Mouse (Mus musculus) forebrain, postnatal 0 days (tissue): ENCODE data around the gene Safb. TPM values are rescaled to one million over a fixed set of nuclear protein-coding genes. Genes with fewer than 3 reads are reported as not detected.

Source experiments
- ATAC-seq: fragments of 200-750 bp; cut with Nextera tagmentation; 2 replicates; pipeline ENCODE4 v1.8.0; 2017; ENCODE audit warnings: mild to moderate bottlenecking, moderate library complexity
- DNase-seq: peaks from one replicate; pipeline ENCODE4 v3.0.0-alpha.2; 2015
- H3K27ac ChIP-seq: fragments of 300-500 bp; sonication (generic); 2 replicates; pipeline ENCODE4 v1.5.1; 2014; ENCODE audit warnings: low read depth, mild to moderate bottlenecking, antibody characterized with exemption, low read length, moderate library complexity, mixed read lengths
- H3K27me3 ChIP-seq: fragments of 300-500 bp; sonication (generic); 2 replicates; pipeline ENCODE4 v1.6.1; 2014; ENCODE audit warnings: mild to moderate bottlenecking, low read length, mixed read lengths; ENCODE audit not compliant: insufficient read depth
- H3K36me3 ChIP-seq: fragments of 300-500 bp; sonication (generic); 2 replicates; pipeline ENCODE4 v1.6.1; 2014; ENCODE audit warnings: mild to moderate bottlenecking, moderate library complexity; ENCODE audit not compliant: insufficient read depth
- H3K4me1 ChIP-seq: fragments of 300-500 bp; sonication (generic); 2 replicates; pipeline ENCODE4 v1.6.1; 2014; ENCODE audit warnings: antibody characterized with exemption; ENCODE audit not compliant: insufficient read depth
- H3K4me2 ChIP-seq: fragments of 300-500 bp; sonication (generic); 2 replicates; pipeline ENCODE4 v1.6.1; 2014; ENCODE audit warnings: low read depth, mild to moderate bottlenecking, moderate library complexity
- H3K4me3 ChIP-seq: fragments of 300-500 bp; sonication (generic); 2 replicates; pipeline ENCODE4 v1.5.1; 2014; ENCODE audit warnings: low read depth, low read length, mixed read lengths
- H3K9ac ChIP-seq: fragments of 300-500 bp; sonication (generic); 2 replicates; pipeline ENCODE4 v1.6.1; 2014; ENCODE audit warnings: mild to moderate bottlenecking
- H3K9me3 ChIP-seq: fragments of 300-500 bp; sonication (generic); 2 replicates; pipeline ENCODE4 v1.6.1; 2016; ENCODE audit warnings: low read length
- CTCF ChIP-seq: sonication (generic); IDR thresholded peaks from 2 replicates; pipeline ENCODE4 v1.5.1; 2016; ENCODE audit warnings: antibody characterized with exemption, control low read depth, low read depth
- WGBS: fragments of 180-500 bp; shearing (Covaris S2); extraction: QIAGEN DNeasy Blood & Tissue Kit; methylation state at CpG from one replicate; pipeline ENCODE4 v1.1.7; 2014; 5-methylcytosine and 5-hydroxymethylcytosine counted together
- polyA plus RNA-seq: library from polyadenylated mRNA; unstranded; fragments of >200 nt; fragmentation: Nextera tagmentation; extraction: Ambion mirVana; gene quantifications from 2 replicates; pipeline ENCODE4 v1.2.1, GENCODE M21; 2015
- total RNA-seq: library from RNA; depleted of rRNA; stranded (reverse); fragments of >200 nt; gene quantifications from 2 replicates; pipeline ENCODE4 v1.2.3, GENCODE M21; 2014; rRNA removed

Gene Safb
- total and polyA plus RNA-seq, 2 experiments from 2014 or later: 71.7 to 82.8 TPM

DNA sequence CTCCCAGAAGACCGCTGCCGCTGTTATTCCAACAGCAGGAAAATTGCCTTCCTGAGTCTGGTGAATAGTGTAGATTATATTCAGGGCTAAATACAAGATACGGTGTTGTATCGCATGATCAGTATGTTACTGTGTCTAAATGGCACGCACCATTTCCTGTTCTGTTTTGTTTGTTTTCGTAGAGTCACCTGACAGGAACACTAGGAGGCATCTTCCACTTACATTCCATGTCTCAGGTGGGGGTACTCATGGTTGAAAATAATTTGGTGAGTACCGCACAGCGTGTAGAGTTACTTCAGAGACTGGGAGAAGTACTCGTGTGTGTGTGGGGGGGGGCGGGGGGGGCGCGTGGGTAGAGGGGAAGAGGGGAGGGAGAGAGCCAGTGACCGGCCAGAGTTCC is 62.9 kb downstream of the Safb start:
- no peak overlapping the region for H3K4me2 ChIP-seq
- H3K4me1 ChIP-seq: no peaks in the 10 kb centered on the region
- no peak overlapping the region for H3K4me3 ChIP-seq
- ATAC-seq (no peak), DNase-seq (no peak)
- TF ChIP-seq CTCF: no peak
- H3K9me3 ChIP-seq: no peaks in the 10 kb centered on the region
- H3K9ac ChIP-seq: no peak overlapping the region
- 71% methylated on average over 12 of the region's 13 CpGs for WGBS
- H3K36me3 ChIP-seq: no peaks in the 10 kb centered on the region
- H3K27me3 ChIP-seq: no peaks in the 10 kb centered on the region
- no peak overlapping the region for H3K27ac ChIP-seq

DNA sequence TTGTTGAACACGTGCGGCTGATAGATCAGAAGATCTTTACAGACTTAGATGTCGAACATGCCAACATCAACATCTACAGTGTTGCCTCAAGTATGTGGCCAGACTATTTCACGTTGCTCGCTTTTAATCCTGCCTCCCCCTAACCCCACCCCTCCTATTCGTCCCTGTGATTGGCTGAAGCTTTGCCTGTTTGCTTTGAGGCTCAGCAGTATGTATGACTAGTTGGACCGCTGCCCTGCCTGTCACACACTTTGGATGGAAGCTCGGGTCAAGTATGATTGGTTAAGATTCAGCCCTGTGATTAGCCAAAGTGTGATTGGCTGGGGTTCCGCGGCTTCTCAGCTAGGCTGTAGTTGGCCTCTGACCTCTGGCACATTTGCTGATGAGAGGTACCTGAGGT is 67.2 kb downstream of the Safb start:
- H3K4me2 ChIP-seq: no peak overlapping the region
- H3K9ac ChIP-seq: no peak overlapping the region
- DNase-seq (no peak), ATAC-seq (no peak)
- no peak for TF ChIP-seq CTCF
- WGBS: 39% methylated on average over 10 of the region's 10 CpGs
- H3K4me1 ChIP-seq: no peaks in the 10 kb centered on the region
- H3K4me3 ChIP-seq: no peak overlapping the region
- H3K27ac ChIP-seq: no peak overlapping the region
- no peaks in the 10 kb centered on the region for H3K9me3 ChIP-seq
- no peaks in the 10 kb centered on the region for H3K36me3 ChIP-seq
- no peaks in the 10 kb centered on the region for H3K27me3 ChIP-seq

DNA sequence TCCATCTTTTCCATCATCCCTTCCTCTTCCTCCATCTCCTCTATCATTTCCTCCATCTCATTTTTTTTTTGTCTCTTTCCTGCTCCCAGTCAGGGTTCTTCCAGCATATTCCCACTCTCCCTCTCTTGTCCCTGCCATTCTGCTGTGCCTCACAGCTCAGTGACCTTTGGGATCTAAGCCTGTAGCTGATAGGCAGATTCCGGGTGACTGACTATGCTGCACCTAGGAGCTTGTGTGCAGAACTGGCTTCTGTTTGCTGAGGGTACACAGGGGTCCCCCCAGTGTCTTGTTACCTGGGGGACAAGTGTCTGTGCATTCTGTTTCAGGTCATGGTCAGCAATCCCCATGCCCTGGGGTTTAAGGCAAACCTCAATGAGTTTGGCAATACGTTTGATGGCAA is 70.1 kb downstream of the Safb start:
- 77% methylated on average over 2 of the region's 2 CpGs for WGBS
- no peak overlapping the region for H3K4me2 ChIP-seq
- DNase-seq (no peak), ATAC-seq (no peak)
- no peaks in the 10 kb centered on the region for H3K27me3 ChIP-seq
- H3K9ac ChIP-seq: no peak overlapping the region
- no peak for TF ChIP-seq CTCF
- H3K36me3 ChIP-seq: no peaks in the 10 kb centered on the region
- H3K4me1 ChIP-seq: no peaks in the 10 kb centered on the region
- no peak overlapping the region for H3K27ac ChIP-seq
- no peaks in the 10 kb centered on the region for H3K9me3 ChIP-seq
- H3K4me3 ChIP-seq: no peak overlapping the region

DNA sequence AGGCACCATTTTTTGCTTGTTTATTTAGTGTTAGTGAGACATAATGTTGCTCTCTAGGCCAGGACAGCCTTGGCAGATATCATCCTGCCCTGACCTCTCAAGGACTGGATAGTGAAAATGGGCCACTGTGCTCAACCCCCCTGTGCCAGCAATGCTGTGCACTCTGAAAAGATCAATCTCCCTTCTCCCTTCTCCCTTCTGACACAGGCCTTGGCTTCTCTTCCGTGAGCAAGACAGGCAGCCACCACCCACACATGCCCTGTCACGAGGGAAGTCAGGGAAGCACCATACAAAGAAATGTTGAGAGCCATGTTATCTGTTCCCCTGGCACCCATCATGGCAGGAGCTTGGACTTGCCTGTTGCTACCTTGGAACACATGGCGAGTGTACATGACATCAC is 70.7 kb downstream of the Safb start:
- Histone ChIP-seq H3K4me2 (no peak overlapping the region), H3K27ac (no peak overlapping the region), H3K27me3 (no peaks in the 10 kb centered on the region), H3K9ac (no peak overlapping the region), H3K4me3 (no peak overlapping the region), H3K9me3 (no peaks in the 10 kb centered on the region), H3K36me3 (no peaks in the 10 kb centered on the region), H3K4me1 (no peaks in the 10 kb centered on the region)
- no peak for TF ChIP-seq CTCF
- 84% methylated on average over 3 of the region's 3 CpGs for WGBS
- no peak for ATAC-seq
- DNase-seq: no peak

Other genes with a start within 250 kb of the Safb start
- 568 and 711 TPM in 2 replicates for gene Ptprs, start 108.3 kb upstream of the Safb start, total RNA-seq
- gene Ptprs, start 108.3 kb upstream of the Safb start, polyA plus RNA-seq: 196 and 250 TPM in 2 replicates
- not detected in 2 replicates for gene Znrf4, start 72.4 kb upstream of the Safb start, total RNA-seq
- 0.13 and 0.16 TPM in 2 replicates for gene Znrf4, start 72.4 kb upstream of the Safb start, polyA plus RNA-seq
- 0.33 TPM in 1 of 2 replicates, not detected in the other for gene Gm20219, start 30.4 kb upstream of the Safb start, total RNA-seq
- gene Gm20219, start 30.4 kb upstream of the Safb start, polyA plus RNA-seq: 0.29 and 0.40 TPM in 2 replicates
- 27.2 and 35.1 TPM in 2 replicates for gene Safb2, start 240 bp upstream of the Safb start, total RNA-seq
- 25.0 and 36.7 TPM in 2 replicates for gene Safb2, start 240 bp upstream of the Safb start, polyA plus RNA-seq
- 66.0 and 124 TPM in 2 replicates for gene 2410015M20Rik, start 24.9 kb downstream of the Safb start, total RNA-seq
- 208 and 263 TPM in 2 replicates for gene 2410015M20Rik, start 24.9 kb downstream of the Safb start, polyA plus RNA-seq
- gene Rpl36, start 28.6 kb downstream of the Safb start, total RNA-seq: 807 and 1,399 TPM in 2 replicates
- gene Rpl36, start 28.6 kb downstream of the Safb start, polyA plus RNA-seq: 1,145 and 1,575 TPM in 2 replicates
- 64.9 and 76.3 TPM in 2 replicates for gene Lonp1, start 42.1 kb downstream of the Safb start, total RNA-seq
- gene Lonp1, start 42.1 kb downstream of the Safb start, polyA plus RNA-seq: 34.2 and 38.2 TPM in 2 replicates
- 0.81 and 1.5 TPM in 2 replicates for gene Catsperd, start 43.3 kb downstream of the Safb start, total RNA-seq
- gene Catsperd, start 43.3 kb downstream of the Safb start, polyA plus RNA-seq: 0.94 and 1.2 TPM in 2 replicates
- 104 and 115 TPM in 2 replicates for gene Ranbp3, start 88.5 kb downstream of the Safb start, total RNA-seq
- 98.2 and 100 TPM in 2 replicates for gene Ranbp3, start 88.5 kb downstream of the Safb start, polyA plus RNA-seq
- 191 TPM in 2 replicates for gene Ndufa11, start 132.9 kb downstream of the Safb start, total RNA-seq
- gene Ndufa11, start 132.9 kb downstream of the Safb start, polyA plus RNA-seq: 576 and 730 TPM in 2 replicates
- 23.2 and 33.7 TPM in 2 replicates for gene Vmac, start 133.2 kb downstream of the Safb start, total RNA-seq
- 24.3 and 26.9 TPM in 2 replicates for gene Vmac, start 133.2 kb downstream of the Safb start, polyA plus RNA-seq
- gene Nrtn, start 172.7 kb downstream of the Safb start, total RNA-seq: 1.9 and 5.4 TPM in 2 replicates
- gene Nrtn, start 172.7 kb downstream of the Safb start, polyA plus RNA-seq: 2.7 and 2.8 TPM in 2 replicates
- 75.1 and 75.3 TPM in 2 replicates for gene Dus3l, start 179.9 kb downstream of the Safb start, total RNA-seq
- 70.4 and 79.9 TPM in 2 replicates for gene Dus3l, start 179.9 kb downstream of the Safb start, polyA plus RNA-seq
- 0.69 and 0.71 TPM in 2 replicates for gene Prr22, start 185.4 kb downstream of the Safb start, total RNA-seq
- gene Prr22, start 185.4 kb downstream of the Safb start, polyA plus RNA-seq: 0.14 and 0.25 TPM in 2 replicates
- 2.4 and 3.6 TPM in 2 replicates for gene Rfx2, start 246.2 kb downstream of the Safb start, total RNA-seq
- gene Rfx2, start 246.2 kb downstream of the Safb start, polyA plus RNA-seq: 2.2 and 3.4 TPM in 2 replicates